Mouse (Mus musculus) forebrain, embryonic 10.5 days (tissue): ENCODE results near the gene Fam189b. TPM values are rescaled to one million over a fixed set of nuclear protein-coding genes. Genes with fewer than 3 reads are reported as not detected.

Experiments used
- DNase-seq: peaks from one replicate; pipeline ENCODE4 v3.0.0-alpha.2; 2017; ENCODE audit warnings: low spot score; ENCODE audit errors: extremely low spot score
- H3K27ac ChIP-seq: fragments of 300-500 bp; sonication (generic); 2 replicates; pipeline ENCODE4 v1.5.1; 2016; ENCODE audit warnings: mild to moderate bottlenecking
- H3K27me3 ChIP-seq: fragments of 300-500 bp; sonication (generic); 2 replicates; pipeline ENCODE4 v1.6.1; 2016; ENCODE audit warnings: mild to moderate bottlenecking; ENCODE audit not compliant: poor library complexity, severe bottlenecking
- H3K36me3 ChIP-seq: fragments of 300-500 bp; sonication (generic); replicated peaks from 2 replicates; pipeline ENCODE4 v1.6.1; 2016; ENCODE audit warnings: mild to moderate bottlenecking, moderate library complexity
- H3K4me1 ChIP-seq: fragments of 300-500 bp; sonication (generic); 2 replicates; pipeline ENCODE4 v1.6.1; 2016
- H3K4me3 ChIP-seq: fragments of 300-500 bp; sonication (generic); 2 replicates; pipeline ENCODE4 v1.5.1; 2016; ENCODE audit warnings: mild to moderate bottlenecking, moderate library complexity
- H3K9me3 ChIP-seq: fragments of 300-500 bp; sonication (generic); 2 replicates; pipeline ENCODE4 v1.6.1; 2016; ENCODE audit warnings: mild to moderate bottlenecking, moderate library complexity
- WGBS: fragments of 180-500 bp; shearing (Covaris S2); methylation state at CpG from one replicate; pipeline ENCODE4 v1.1.7; 2016; 5-methylcytosine and 5-hydroxymethylcytosine counted together
- polyA plus RNA-seq: library from polyadenylated mRNA; unstranded; fragments of >200 nt; fragmentation: Nextera tagmentation; extraction: Ambion mirVana; gene quantifications from 2 replicates; pipeline ENCODE4 v1.2.1, GENCODE M21; 2016

The Fam189b gene
- polyA plus RNA-seq, 1 experiment from 2014 or later = 25.1 TPM

GRCm38 (mm10) chr3:89177242-89178106 is 5.5 kb upstream of the Fam189b start, which contains the start of gene Scamp3:
Scamp3 (plus strand) TSS chr3:89177473.
- Histone ChIP-seq H3K27ac (peak within 1 kb of the TSS; percentile 84), H3K9me3 (no peaks in the 10 kb centered on the region), H3K27me3 (no peaks in the 10 kb centered on the region), H3K4me3 (peak within 1 kb of the TSS; percentile 81), H3K4me1 (peaks cover 27% of the 10 kb centered on the region), H3K36me3 (peaks cover 83% of the 10 kb centered on the region)
- WGBS = under 1% methylated on average over 43 of the region's 43 CpGs
- peak; percentile 95 for DNase-seq

GRCm38 (mm10) chr3:89178107-89178385 is 4.9 kb upstream of the Fam189b start:
- DNase-seq = no peak
- Histone ChIP-seq H3K36me3 (peaks cover 80% of the 10 kb centered on the region), H3K27me3 (no peaks in the 10 kb centered on the region), H3K27ac (peak overlapping the region; percentile 84), H3K4me3 (peak overlapping the region; percentile 81), H3K4me1 (peaks cover 33% of the 10 kb centered on the region), H3K9me3 (no peaks in the 10 kb centered on the region)
- WGBS = 13% methylated on average over 6 of the region's 6 CpGs

DNA sequence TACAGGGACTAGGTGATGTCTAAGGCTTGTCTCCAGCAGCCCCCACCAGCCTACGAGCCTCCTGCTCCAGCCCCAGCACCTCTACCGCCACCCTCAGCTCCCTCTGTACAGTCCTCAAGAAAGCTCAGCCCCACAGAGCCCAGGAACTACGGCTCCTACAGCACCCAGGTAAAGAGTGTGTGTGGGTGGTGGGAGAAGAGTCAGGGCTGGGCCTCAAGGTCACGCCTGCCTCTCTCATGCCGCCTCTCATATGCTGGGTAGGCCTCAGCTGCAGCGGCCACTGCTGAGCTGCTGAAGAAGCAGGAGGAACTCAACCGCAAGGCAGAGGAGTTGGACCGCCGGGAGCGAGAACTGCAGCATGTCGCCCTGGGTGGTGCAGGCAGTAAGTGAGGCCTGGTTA is 3.9 kb upstream of the Fam189b start:
- DNase-seq = no peak
- Histone ChIP-seq H3K4me1 (peaks cover 43% of the 10 kb centered on the region), H3K36me3 (peaks cover 70% of the 10 kb centered on the region), H3K9me3 (no peaks in the 10 kb centered on the region), H3K27me3 (no peaks in the 10 kb centered on the region), H3K4me3 (peak overlapping the region; percentile 81; the same call in 1 of the 2 replicates), H3K27ac (peak overlapping the region; percentile 32; the same call in 1 of the 2 replicates)
- WGBS = 92% methylated on average over 11 of the region's 11 CpGs

- Histone ChIP-seq H3K4me3 (peak overlapping the region; percentile 77; the same call in 1 of the 2 replicates), H3K36me3 (peaks cover 41% of the 10 kb centered on the region), H3K27ac (0 out of 2 replicates have a peak overlapping the region, but pooled peaks have one; percentile 93), H3K27me3 (peaks cover 4% of the 10 kb centered on the region), H3K4me1 (peaks cover 66% of the 10 kb centered on the region), H3K9me3 (no peaks in the 10 kb centered on the region)
- WGBS = 92% methylated on average over 27 of the region's 27 CpGs
- no peak for DNase-seq
These were observed 1.0 kb upstream of the Fam189b start for GRCm38 (mm10) chr3:89181749-89182500.

DNA sequence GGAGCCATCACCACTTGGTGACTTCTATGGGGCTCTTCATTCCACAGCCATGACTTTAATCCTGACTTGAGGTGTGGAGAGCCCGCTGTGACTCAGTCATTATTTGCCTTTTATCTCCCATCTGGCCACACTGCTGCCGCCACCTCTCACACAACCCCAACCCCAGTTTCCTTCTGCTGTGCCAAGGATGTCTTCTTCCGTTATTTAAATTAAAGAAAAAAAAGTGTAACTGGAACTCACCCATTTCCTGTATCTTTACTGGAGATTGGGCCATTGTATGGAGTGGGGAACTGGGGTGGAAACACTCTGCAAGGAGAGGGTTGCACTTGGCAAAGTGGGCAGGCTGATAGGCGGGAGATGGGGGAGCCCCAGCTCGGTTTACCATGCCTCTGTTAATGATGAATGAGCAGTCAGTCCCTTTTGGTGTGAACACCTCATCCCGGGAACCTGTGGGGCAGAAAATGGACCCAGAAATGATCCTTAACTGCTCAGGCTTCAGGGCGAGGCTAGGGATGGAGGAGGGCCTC is 349 bp upstream of the Fam189b start:
- Histone ChIP-seq H3K4me3 (peak overlapping the region; percentile 77), H3K27me3 (peaks cover 10% of the 10 kb centered on the region), H3K27ac (peak overlapping the region; percentile 93), H3K4me1 (peaks cover 71% of the 10 kb centered on the region), H3K36me3 (peaks cover 46% of the 10 kb centered on the region), H3K9me3 (no peaks in the 10 kb centered on the region)
- WGBS = 48% methylated on average over 7 of the region's 7 CpGs
- DNase-seq = no peak

DNA sequence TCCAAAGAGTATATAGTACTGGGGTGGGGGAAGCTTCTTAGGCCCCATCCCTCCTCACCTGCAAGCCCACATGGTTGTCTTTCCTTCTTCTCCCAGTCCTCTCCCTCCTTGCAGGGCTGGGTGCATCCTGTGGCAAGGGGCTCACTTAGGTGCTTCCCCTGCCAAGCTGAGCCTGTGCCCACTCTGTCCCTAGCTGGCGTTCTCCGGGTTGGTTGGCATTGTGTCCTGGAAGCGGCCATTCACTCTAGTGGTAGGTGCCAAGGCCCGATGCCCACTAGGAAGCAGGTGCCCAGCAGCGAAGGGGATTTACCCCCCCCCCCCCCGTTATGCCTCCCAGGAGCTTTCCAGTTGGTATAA is 994 bp downstream of the Fam189b start:
- peaks cover 73% of the 10 kb centered on the region for H3K4me1 ChIP-seq
- H3K36me3 ChIP-seq = peaks cover 51% of the 10 kb centered on the region
- WGBS = 79% methylated on average over 6 of the region's 6 CpGs
- H3K27ac ChIP-seq = peak overlapping the region; percentile 93
- peaks cover 24% of the 10 kb centered on the region for H3K27me3 ChIP-seq
- peak overlapping the region; percentile 77 for H3K4me3 ChIP-seq
- no peak for DNase-seq
- H3K9me3 ChIP-seq = no peaks in the 10 kb centered on the region

- Histone ChIP-seq H3K4me3 (peak overlapping the region; percentile 30; the same call in 1 of the 2 replicates), H3K9me3 (no peaks in the 10 kb centered on the region), H3K27me3 (peaks cover 24% of the 10 kb centered on the region), H3K4me1 (peaks cover 65% of the 10 kb centered on the region), H3K27ac (peak overlapping the region; percentile 65), H3K36me3 (peaks cover 19% of the 10 kb centered on the region)
- DNase-seq = no peak
- 28% methylated on average over 23 of the region's 23 CpGs for WGBS
These were observed 4.3 kb downstream of the Fam189b start for GRCm38 (mm10) chr3:89187197-89187596.

GRCm38 (mm10) chr3:89187690-89188477 is 4.9 kb downstream of the Fam189b start:
- WGBS = 61% methylated on average over 18 of the region's 18 CpGs
- peaks cover 13% of the 10 kb centered on the region for H3K36me3 ChIP-seq
- no peaks in the 10 kb centered on the region for H3K9me3 ChIP-seq
- H3K27ac ChIP-seq = peak overlapping the region; percentile 65
- peak; percentile 14 for DNase-seq
- peaks cover 58% of the 10 kb centered on the region for H3K4me1 ChIP-seq
- peak overlapping the region; percentile 30; the same call in 1 of the 2 replicates for H3K4me3 ChIP-seq
- H3K27me3 ChIP-seq = peaks cover 24% of the 10 kb centered on the region

DNA sequence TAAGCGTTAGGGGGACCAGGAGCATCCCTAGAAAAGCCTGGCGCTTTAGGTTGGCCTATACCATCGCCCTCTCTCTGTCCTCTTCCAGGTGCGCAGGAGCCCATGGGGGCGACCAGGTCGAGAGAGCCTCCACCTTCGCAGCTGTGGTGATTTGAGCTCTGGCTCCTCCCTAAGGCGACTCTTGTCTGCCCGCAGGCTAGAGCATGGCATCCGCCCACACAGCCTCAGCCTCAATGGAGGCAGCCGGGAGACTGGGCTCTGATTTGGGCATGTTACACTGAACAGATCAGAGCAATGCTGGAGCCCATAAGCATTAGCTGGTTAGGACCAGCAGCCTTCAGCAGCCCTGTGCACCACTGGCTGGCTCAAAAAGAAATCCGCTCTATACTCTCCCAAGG is 5.5 kb downstream of the Fam189b start:
- no peaks in the 10 kb centered on the region for H3K9me3 ChIP-seq
- peaks cover 24% of the 10 kb centered on the region for H3K27me3 ChIP-seq
- peak overlapping the region; percentile 0; the same call in 1 of the 2 replicates for H3K4me3 ChIP-seq
- peaks cover 13% of the 10 kb centered on the region for H3K36me3 ChIP-seq
- no peak for DNase-seq
- peaks cover 52% of the 10 kb centered on the region for H3K4me1 ChIP-seq
- 60% methylated on average over 12 of the region's 12 CpGs for WGBS
- peak overlapping the region; percentile 65; the same call in 1 of the 2 replicates for H3K27ac ChIP-seq

DNA sequence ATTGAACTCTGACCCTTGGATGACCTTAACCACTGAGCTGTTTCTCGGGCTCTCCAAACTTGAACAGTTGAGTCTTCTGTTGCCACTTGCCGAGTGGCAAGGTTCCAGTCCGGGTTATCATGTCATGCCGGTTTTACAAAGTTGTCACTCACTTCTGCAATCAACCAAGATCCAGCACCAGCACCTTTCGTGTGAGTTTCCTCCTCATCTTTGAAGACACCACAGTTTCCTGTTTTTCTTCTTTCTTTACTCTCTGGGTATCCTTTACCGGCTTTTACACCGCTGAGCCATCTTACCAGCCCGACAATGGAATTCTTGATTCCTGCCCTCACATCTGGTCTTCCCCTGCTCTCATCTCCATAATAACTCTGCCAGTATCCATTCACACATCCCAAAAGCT is 7.5 kb downstream of the Fam189b start:
- 89% methylated on average over 8 of the region's 8 CpGs for WGBS
- H3K9me3 ChIP-seq = no peaks in the 10 kb centered on the region
- peaks cover 24% of the 10 kb centered on the region for H3K27me3 ChIP-seq
- H3K36me3 ChIP-seq = peaks cover 13% of the 10 kb centered on the region
- DNase-seq = no peak
- no peak overlapping the region for H3K27ac ChIP-seq
- no peak overlapping the region for H3K4me3 ChIP-seq
- peaks cover 35% of the 10 kb centered on the region for H3K4me1 ChIP-seq

DNA sequence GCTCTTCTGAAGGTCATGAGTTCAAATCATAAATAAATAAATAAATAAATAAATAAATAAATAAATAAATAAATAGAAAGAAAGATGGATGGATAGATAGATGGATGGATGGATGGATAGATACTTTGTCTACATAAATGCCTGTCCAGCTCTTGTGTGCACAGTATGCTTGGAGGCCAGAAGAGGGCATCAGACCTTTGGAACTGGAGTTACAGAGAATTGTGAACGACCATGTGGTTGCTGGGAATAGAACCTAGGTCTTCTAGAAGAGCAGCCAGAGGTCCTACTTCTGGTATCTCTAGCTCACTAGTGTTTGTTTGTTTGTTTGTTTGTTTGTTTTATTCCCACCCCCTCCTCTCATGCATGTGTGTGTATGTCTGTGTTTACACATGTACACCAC is 10.4 kb downstream of the Fam189b start:
- H3K9me3 ChIP-seq = no peaks in the 10 kb centered on the region
- H3K36me3 ChIP-seq = peaks cover 6% of the 10 kb centered on the region
- peaks cover 6% of the 10 kb centered on the region for H3K27me3 ChIP-seq
- no peak overlapping the region for H3K4me3 ChIP-seq
- H3K27ac ChIP-seq = no peak overlapping the region
- 74% methylated on average over 1 of the region's 1 CpGs for WGBS
- H3K4me1 ChIP-seq = peaks cover 24% of the 10 kb centered on the region
- DNase-seq = no peak

- no peak overlapping the region for H3K4me3 ChIP-seq
- peak; percentile 16 for DNase-seq
- H3K36me3 ChIP-seq = peaks cover 1% of the 10 kb centered on the region; the same call in 1 of the 2 replicates
- no peak overlapping the region for H3K27ac ChIP-seq
- no peaks in the 10 kb centered on the region for H3K9me3 ChIP-seq
- peaks cover 19% of the 10 kb centered on the region for H3K4me1 ChIP-seq
- 91% methylated on average over 2 of the region's 2 CpGs for WGBS
- peaks cover 1% of the 10 kb centered on the region for H3K27me3 ChIP-seq
These were observed 10.9 kb downstream of the Fam189b start for GRCm38 (mm10) chr3:89193853-89194252.
